Mouse (Mus musculus) adrenal gland, postnatal 10 days (tissue): ENCODE measurements around the gene Nme7. TPM values are rescaled to one million over a fixed set of nuclear protein-coding genes. Genes with fewer than 3 reads are reported as not detected.

ENCODE experiments used
- DNase-seq: peaks from one replicate; pipeline ENCODE4 v3.0.0; 2021; ENCODE audit warnings: mixed read lengths
- total RNA-seq, 2 experiments: library from RNA; stranded (reverse); gene quantifications; 2 replicates each; pipeline ENCODE4 v1.2.3; 2021

The Nme7 gene
- total RNA-seq, 2 experiments from 2014 or later = 14.5 to 17.2 TPM

GRCm38 (mm10) chr1:164460921-164461697, 157.2 kb downstream of the Nme7 start:
- no peak for DNase-seq

GRCm38 (mm10) chr1:164461726-164462125, 157.8 kb downstream of the Nme7 start:
- peak; percentile 52 for DNase-seq

- no peak for DNase-seq
Measured at GRCm38 (mm10) chr1:164467406-164467805, 163.5 kb downstream of the Nme7 start.

GRCm38 (mm10) chr1:164468329-164468728, 164.4 kb downstream of the Nme7 start:
- no peak for DNase-seq

- DNase-seq = no peak
Measured at GRCm38 (mm10) chr1:164470985-164471384, 167.1 kb downstream of the Nme7 start.

- DNase-seq = no peak
Measured at GRCm38 (mm10) chr1:164471632-164472031, 167.7 kb downstream of the Nme7 start.

GRCm38 (mm10) chr1:164473398-164473797, 169.5 kb downstream of the Nme7 start:
- DNase-seq = no peak

- no peak for DNase-seq
Measured at GRCm38 (mm10) chr1:164474310-164474709, 170.4 kb downstream of the Nme7 start.

- no peak for DNase-seq
Measured at GRCm38 (mm10) chr1:164474778-164475511, 171.0 kb downstream of the Nme7 start.

- DNase-seq = no peak
Measured at GRCm38 (mm10) chr1:164475895-164476294, 172.0 kb downstream of the Nme7 start.

GRCm38 (mm10) chr1:164480755-164481644, 177.1 kb downstream of the Nme7 start:
- DNase-seq = no peak

GRCm38 (mm10) chr1:164481645-164482354, 177.9 kb downstream of the Nme7 start:
- DNase-seq = no peak

GRCm38 (mm10) chr1:164482833-164483232, 178.9 kb downstream of the Nme7 start:
- no peak for DNase-seq

- no peak for DNase-seq
Measured at GRCm38 (mm10) chr1:164483728-164484127, 179.8 kb downstream of the Nme7 start.

Other genes with a start within 250 kb of the Nme7 start
- gene Sell, start 242.1 kb upstream of the Nme7 start, total RNA-seq = 1 to 10 TPM; 6.4 to 9.6 TPM
- gene Selp, start 188.9 kb upstream of the Nme7 start, total RNA-seq = 1 to 10 TPM; 1.4 to 2.0 TPM
- gene F5, start 152.3 kb upstream of the Nme7 start, total RNA-seq = 10 to 100 TPM; 25.2 to 49.6 TPM
- 10 to 100 TPM; 16.4 to 19.2 TPM for gene Slc19a2, start 55.1 kb upstream of the Nme7 start, total RNA-seq
- 1 to 10 TPM; 7.3 to 9.8 TPM for gene Ccdc181, start 28.5 kb upstream of the Nme7 start, total RNA-seq
- 10 to 100 TPM; 25.1 to 26.8 TPM for gene Blzf1, start 3.4 kb downstream of the Nme7 start, total RNA-seq
- 100 to 1,000 TPM in 1 of 2 experiments, 10 to 100 TPM in 1; 88.2 to 115 TPM for gene Atp1b1, start 154.2 kb downstream of the Nme7 start, total RNA-seq